Mouse (Mus musculus) WW6 (cell line): ENCODE measurements around the gene Abca17.

ENCODE experiments used
- DNase-seq: peaks from one replicate; pipeline ENCODE4 v3.0.0-alpha.2; 2013; ENCODE audit warnings: low read depth, low spot score

Abca17 gene

GRCm38 (mm10) chr17:24346831-24347230 is 4.0 kb downstream of the Abca17 start:
- no peak for DNase-seq

GRCm38 (mm10) chr17:24344672-24345071 is 6.2 kb downstream of the Abca17 start:
- DNase-seq, result no peak

- DNase-seq, result no peak
Measured at GRCm38 (mm10) chr17:24327656-24328055, 23.2 kb downstream of the Abca17 start.

DNA sequence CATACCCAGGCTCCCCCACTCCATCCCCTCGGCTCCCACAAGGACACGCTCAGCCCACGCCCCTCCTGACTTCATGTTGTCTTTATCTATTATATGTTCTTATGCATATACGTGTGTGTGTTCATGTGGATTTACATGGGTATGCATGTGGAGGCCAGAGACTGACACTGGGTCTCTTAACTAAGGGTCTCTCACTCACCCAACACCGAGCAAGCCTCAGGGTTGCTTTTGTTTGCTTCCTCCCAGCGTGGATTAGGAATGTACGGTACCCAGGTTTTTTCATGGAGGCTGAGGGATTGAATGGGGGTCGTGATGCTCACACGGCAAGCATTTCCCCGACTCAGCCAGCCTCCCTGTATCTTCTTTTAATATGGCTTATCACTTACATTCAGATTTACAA is 25.8 kb downstream of the Abca17 start:
- DNase-seq, result no peak

GRCm38 (mm10) chr17:24320826-24321225 is 30.0 kb downstream of the Abca17 start:
- DNase-seq, result no peak

DNA sequence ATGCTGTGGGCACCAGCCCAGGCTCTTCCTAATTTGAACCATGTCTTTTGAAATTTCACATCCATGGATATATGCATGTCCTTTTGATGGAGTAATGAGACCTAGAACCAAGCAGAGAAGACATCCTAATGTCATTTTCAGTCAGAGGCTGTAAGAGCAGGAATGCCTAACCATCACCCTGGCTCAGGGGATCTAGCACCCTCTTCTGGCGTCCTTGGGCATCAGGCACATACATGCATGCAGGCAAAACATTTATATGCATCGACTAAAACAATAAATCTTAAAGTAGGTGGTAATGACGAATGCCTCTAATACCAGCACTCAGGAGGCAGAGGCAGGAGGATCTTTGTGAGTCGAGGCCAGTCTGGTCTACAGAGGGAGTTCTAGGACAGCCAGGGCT is 43.4 kb downstream of the Abca17 start:
- DNase-seq, result no peak

GRCm38 (mm10) chr17:24300651-24301050 is 50.2 kb downstream of the Abca17 start:
- DNase-seq, result no peak

DNA sequence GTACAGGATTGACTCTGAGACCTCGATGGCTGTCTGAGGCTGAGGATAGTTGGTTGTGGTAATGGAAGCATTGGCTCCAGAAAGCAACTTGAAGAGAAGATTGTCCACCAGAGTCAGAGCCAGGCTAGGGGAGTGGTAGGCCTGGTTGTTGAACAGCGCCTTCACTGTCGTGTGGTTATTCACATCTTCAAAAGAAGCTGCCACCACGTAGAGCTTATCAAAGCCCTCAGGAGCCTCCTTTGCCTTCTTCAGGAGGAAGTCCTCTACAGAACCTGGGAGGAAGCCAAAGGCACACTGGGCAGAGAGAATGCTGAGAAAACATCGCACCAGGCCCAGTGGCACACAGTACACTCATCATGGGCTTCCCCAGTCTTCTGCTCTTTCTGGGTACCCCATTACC is 61.5 kb downstream of the Abca17 start:
- no peak for DNase-seq

- DNase-seq, result no peak
Measured at GRCm38 (mm10) chr17:24288477-24288876, 62.4 kb downstream of the Abca17 start.

GRCm38 (mm10) chr17:24285680-24286079 is 65.2 kb downstream of the Abca17 start:
- no peak for DNase-seq

- DNase-seq, result no peak
Measured at GRCm38 (mm10) chr17:24283266-24283818, 67.5 kb downstream of the Abca17 start.

DNA sequence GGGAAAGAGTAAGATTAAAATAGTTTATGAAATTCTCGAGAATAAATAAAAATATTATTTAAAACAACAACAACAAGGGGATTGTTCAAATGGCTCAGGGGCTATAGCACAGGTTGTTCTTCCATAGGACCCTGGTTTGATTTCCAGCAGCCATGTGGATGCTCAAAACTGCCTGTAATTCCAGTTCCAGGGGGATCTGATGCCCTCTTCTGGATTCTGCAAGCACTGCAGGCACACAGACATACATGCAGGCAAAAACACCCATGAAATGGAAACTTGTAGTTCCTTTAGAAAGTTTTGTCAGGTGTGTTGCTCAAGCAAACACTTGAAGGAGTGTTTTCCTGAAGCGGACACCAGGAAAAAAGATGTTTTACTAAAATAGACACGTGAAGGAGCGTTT is 68.2 kb downstream of the Abca17 start:
- no peak for DNase-seq

DNA sequence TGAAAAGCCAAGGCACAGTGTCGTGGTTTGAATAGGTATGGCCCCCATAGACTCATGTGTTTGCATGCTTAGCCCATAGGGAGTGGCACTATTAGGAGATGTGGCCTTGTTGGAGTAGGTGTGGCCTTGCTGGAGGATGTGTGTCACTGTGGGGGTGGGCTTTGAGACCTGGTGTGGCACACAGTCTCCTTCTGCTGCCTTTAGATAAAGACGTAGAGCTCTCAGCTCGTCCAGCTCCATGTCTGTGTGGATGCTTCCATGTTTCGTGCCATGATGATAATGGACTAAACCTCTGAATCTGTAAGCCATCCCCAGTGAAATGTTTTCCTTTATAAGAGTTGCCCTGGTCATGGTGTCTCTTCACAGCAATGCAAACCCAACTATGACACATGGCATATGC is 71.0 kb downstream of the Abca17 start:
- DNase-seq, result no peak

DNA sequence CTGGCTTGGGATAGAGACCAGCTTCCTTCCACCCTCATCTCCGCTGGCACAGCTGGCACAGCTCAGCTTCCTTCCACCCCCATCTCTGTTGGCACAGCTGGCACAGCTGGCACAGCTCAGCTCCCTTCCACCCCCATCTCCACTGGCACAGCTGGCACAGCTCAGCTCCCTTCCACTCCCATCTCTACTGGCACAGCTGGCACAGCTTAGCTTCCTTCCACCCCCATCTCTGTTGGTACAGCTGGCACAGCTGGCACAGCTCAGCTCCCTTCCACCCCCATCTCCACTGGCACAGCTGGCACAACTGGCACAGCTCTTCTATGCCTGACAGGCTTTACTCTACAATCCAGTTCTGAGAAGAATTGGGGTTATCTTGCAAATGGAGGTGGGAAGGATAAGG is 83.7 kb downstream of the Abca17 start:
- DNase-seq, result no peak

DNA sequence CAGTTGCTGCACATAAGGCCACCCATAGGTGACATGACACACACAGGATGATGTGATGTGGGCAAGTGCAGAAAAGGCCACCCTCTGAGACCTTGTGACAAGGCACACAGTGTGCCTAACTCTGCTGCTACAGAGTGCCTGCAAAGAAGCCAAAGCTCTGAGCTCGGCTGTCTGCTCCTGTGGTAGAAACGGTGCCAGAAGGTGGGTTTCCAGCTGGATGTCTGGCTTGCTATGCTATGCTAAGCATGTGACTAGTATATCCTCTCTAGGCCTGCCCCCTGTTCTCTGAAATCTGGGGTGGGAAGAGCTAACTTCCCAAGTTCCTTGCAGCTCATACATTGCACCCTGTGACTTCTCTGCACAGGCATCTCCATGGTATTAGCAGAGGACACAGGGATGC is 86.1 kb downstream of the Abca17 start:
- DNase-seq, result no peak

DNA sequence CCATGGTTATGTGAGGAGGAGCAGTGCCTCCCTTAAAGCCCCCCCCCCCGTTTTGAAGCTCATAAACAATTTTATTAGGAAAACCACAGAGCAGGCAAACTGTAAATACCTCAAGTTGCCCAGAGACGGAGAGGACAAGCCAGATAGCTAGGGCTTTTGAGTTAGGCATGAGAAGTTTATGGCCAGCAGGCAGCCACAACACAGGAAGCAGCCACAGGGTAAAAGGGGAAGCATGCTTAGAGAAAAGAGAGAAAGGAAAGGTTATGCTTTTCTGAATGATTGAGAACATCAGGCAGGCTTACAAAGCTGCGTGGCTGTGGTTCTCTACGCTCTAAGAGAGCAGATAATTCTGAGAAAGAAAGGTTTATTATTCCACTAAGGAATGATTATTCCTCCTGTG is 90.4 kb downstream of the Abca17 start:
- DNase-seq, result no peak

- DNase-seq, result no peak
Measured at GRCm38 (mm10) chr17:24259702-24260101, 91.2 kb downstream of the Abca17 start.

DNA sequence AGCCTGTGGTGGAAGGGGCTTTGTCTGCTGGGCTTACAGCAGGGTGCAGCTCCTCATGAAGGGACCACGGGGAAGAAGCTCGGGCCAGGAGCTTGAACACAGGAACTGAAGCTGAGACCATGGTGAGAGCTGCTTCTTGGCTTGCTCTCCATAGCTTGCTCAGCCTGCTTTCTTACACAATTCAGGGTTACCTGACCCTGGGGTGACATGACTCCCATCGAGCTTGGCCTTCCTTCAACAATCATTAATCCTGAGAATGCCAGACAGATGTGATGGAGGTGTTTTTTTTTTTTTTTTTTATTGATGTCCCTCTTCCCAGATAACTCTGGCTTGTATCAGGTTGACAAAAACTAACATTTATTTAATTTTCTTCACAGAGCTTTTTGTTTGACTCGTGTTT is 91.9 kb downstream of the Abca17 start:
- DNase-seq, result no peak

DNA sequence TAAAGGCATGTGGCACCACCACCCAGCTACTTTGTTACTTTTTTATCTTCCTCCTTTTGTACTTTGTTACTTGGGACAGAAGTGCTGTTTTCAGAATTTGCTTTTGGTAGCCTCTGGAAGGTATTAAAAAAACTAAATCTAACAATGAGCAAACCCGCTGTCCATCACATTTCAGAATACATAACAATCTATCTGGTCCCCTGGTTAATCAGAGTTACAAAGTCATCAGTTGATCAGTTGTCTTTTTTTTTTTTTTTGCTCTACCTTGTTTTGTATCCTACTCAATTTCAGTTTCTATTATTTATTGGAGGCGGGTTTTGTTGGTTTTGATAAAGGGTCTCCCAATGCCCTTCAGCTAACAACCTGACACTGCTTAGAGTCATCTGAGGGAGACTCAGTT is 98.5 kb downstream of the Abca17 start:
- no peak for DNase-seq

GRCm38 (mm10) chr17:24251320-24252069 is 99.4 kb downstream of the Abca17 start, which contains the start of gene Ccnf:
Gene Ccnf, minus strand, starts transcription at chr17:24251484.
- peak; percentile 96 for DNase-seq

DNA sequence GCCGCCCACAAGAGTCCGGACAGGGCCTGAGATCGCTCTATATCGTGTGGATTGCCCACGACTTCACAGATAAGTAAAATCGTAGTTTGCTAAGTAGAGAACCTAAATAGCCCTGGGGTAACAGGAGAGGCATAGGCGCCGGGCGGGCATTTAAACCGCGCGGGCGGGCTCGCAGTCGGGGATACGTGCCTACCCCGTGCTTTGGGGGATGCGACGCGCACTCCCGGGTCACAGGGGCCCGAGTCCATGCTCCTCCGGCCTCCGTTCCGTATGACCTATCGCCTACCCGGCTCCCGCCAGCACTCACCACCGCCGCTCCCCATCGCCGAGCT is 99.9 kb downstream of the Abca17 start:
- no peak for DNase-seq

GRCm38 (mm10) chr17:24248641-24249040 is 102.2 kb downstream of the Abca17 start:
- no peak for DNase-seq

DNA sequence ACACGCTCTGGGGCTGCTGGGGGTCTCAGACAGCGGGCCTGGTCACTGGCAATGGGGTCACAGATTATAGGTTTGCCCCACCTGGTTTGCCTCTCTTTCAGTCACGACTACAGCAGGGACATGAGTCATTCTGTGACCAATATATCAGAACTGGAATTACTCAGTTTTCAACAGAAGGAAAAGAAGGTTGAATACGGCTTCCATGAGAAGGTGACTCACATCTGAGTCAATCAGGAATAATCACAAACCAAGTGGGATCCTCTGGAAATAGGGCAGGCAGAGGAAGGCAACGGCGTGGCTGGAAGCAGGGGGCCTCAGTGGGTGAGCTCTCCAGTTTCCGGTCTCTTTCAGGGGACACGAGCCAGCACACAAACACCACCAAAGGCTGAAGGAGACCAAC is 106.8 kb downstream of the Abca17 start:
- no peak for DNase-seq
